Mouse (Mus musculus) kidney, adult 11 months (tissue): ENCODE results near the gene Zdhhc1.
A peak's percentile ranks its signal among the peaks of the same experiment; 100 is the strongest.

Experiments used
- DNase-seq: peaks from one replicate; pipeline ENCODE4 v3.0.0; 2022

The Zdhhc1 gene

GRCm38 (mm10) chr8:105516018-105516645 is 19.4 kb upstream of the Zdhhc1 start:
- peak; percentile 77 for DNase-seq

- DNase-seq: no peak
Measured at GRCm38 (mm10) chr8:105514656-105515055, 18.0 kb upstream of the Zdhhc1 start.

- DNase-seq: no peak
Measured at GRCm38 (mm10) chr8:105514194-105514593, 17.5 kb upstream of the Zdhhc1 start.

GRCm38 (mm10) chr8:105509997-105510735 is 13.5 kb upstream of the Zdhhc1 start:
- DNase-seq: no peak

GRCm38 (mm10) chr8:105508758-105509157 is 12.1 kb upstream of the Zdhhc1 start:
- DNase-seq: no peak

GRCm38 (mm10) chr8:105506977-105507376 is 10.3 kb upstream of the Zdhhc1 start:
- DNase-seq: no peak

- DNase-seq: no peak
Measured at GRCm38 (mm10) chr8:105504617-105505016, 7.9 kb upstream of the Zdhhc1 start.

- no peak for DNase-seq
Measured at GRCm38 (mm10) chr8:105499787-105500186, 3.1 kb upstream of the Zdhhc1 start.

GRCm38 (mm10) chr8:105495350-105496302 is 1.1 kb downstream of the Zdhhc1 start:
- DNase-seq: no peak

GRCm38 (mm10) chr8:105494566-105494965 is 2.1 kb downstream of the Zdhhc1 start:
- no peak for DNase-seq

GRCm38 (mm10) chr8:105493495-105493894 is 3.2 kb downstream of the Zdhhc1 start:
- no peak for DNase-seq

GRCm38 (mm10) chr8:105489281-105489680 is 7.4 kb downstream of the Zdhhc1 start:
- no peak for DNase-seq

- no peak for DNase-seq
Measured at GRCm38 (mm10) chr8:105488082-105488481, 8.6 kb downstream of the Zdhhc1 start.

- peak; percentile 84 for DNase-seq
Measured at GRCm38 (mm10) chr8:105484392-105484791, 12.3 kb downstream of the Zdhhc1 start.

- no peak for DNase-seq
Measured at GRCm38 (mm10) chr8:105484030-105484368, 12.7 kb downstream of the Zdhhc1 start.

- no peak for DNase-seq
Measured at GRCm38 (mm10) chr8:105483212-105484029, 13.3 kb downstream of the Zdhhc1 start.

GRCm38 (mm10) chr8:105482123-105482522 is 14.6 kb downstream of the Zdhhc1 start:
- no peak for DNase-seq

GRCm38 (mm10) chr8:105481453-105481852 is 15.2 kb downstream of the Zdhhc1 start:
- no peak for DNase-seq

GRCm38 (mm10) chr8:105481013-105481412 is 15.7 kb downstream of the Zdhhc1 start:
- no peak for DNase-seq

GRCm38 (mm10) chr8:105477792-105478191 is 18.9 kb downstream of the Zdhhc1 start:
- no peak for DNase-seq

GRCm38 (mm10) chr8:105476628-105477413 is 19.9 kb downstream of the Zdhhc1 start:
- peak; percentile 69 for DNase-seq

GRCm38 (mm10) chr8:105476161-105476560 is 20.5 kb downstream of the Zdhhc1 start:
- DNase-seq: no peak
